Mouse (Mus musculus) layer of hippocampus, adult 2 months (tissue): ENCODE results near the gene Mogs. TPM values are rescaled to one million over a fixed set of nuclear protein-coding genes. Genes with fewer than 3 reads are reported as not detected.
"Not testable (repeated sequence)": the region's sequence is repeated elsewhere in the genome, so short reads cannot be mapped to it uniquely, and the experiment has no call there.

Source experiments
- DNase-seq, 2 experiments: peaks; one replicate each; pipeline ENCODE4 v3.0.0; 2022; ENCODE audit warnings: low spot score in 2 of 2
- H3K27ac ChIP-seq: fragments of 200-600 bp; 2 replicates; pipeline ENCODE4 v1.8.1; 2022
- H3K4me3 ChIP-seq: fragments of 200-600 bp; 2 replicates; pipeline ENCODE4 v1.8.1; 2022; ENCODE audit warnings: mild to moderate bottlenecking
- CTCF ChIP-seq: fragments of 200-600 bp; conservative IDR thresholded peaks from 2 replicates; pipeline ENCODE4 v1.8.1; 2022; ENCODE audit warnings: antibody characterized with exemption, mild to moderate bottlenecking, moderate library complexity
- total RNA-seq, 2 experiments: library from RNA; stranded (reverse); gene quantifications; 2 replicates each; pipeline ENCODE4 v1.2.3; 2021

Mogs gene
- total RNA-seq, 2 experiments from 2014 or later, result 24.0 to 26.4 TPM

GRCm38 (mm10) chr6:83147280-83147679 lies 32.0 kb downstream of the Mogs start:
- H3K4me3 ChIP-seq, result no peak overlapping the region

DNA sequence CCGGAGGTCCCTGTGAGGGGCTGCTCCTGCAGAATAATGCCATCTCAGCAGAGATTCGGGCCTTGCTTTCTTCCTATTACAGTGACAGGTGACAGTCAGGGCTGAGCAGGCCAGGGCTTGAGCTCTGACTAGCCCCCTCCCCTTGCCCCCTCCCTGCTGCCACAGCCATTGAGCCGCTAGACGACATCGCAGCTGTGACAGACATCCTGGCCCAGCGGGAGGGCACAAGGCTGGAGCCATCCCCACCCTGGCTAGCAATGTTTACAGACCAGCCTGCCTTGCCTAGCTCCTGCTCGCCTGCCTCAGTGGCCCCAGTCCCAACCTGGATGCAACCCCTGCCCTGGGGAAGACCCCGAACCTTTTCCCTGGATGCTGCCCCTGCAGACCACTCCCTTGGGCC lies 36.4 kb downstream of the Mogs start:
- TF ChIP-seq CTCF, result no peak
- no peak for DNase-seq

More at GRCm38 (mm10) chr6:83147280-83147679, 32.0 kb downstream of the Mogs start:
- TF ChIP-seq CTCF, result no peak
- 0 out of 2 replicates have a peak overlapping the region, but pooled peaks have one; percentile 58 for H3K27ac ChIP-seq
- DNase-seq, result no peak

GRCm38 (mm10) chr6:83153038-83153437 lies 37.7 kb downstream of the Mogs start:
- DNase-seq, result no peak
- no peak overlapping the region for H3K27ac ChIP-seq
- no peak overlapping the region for H3K4me3 ChIP-seq
- no peak for TF ChIP-seq CTCF

More for the DNA sequence above, 36.4 kb downstream of the Mogs start:
- Histone ChIP-seq H3K4me3 (no peak overlapping the region), H3K27ac (no peak overlapping the region)

GRCm38 (mm10) chr6:83153485-83153884 lies 38.2 kb downstream of the Mogs start:
- TF ChIP-seq CTCF, result no peak
- Histone ChIP-seq H3K4me3 (no peak overlapping the region), H3K27ac (no peak overlapping the region)
- no peak for DNase-seq

- Histone ChIP-seq H3K4me3 (peak overlapping the region; percentile 78), H3K27ac (peak overlapping the region; percentile 83)
- no peak for TF ChIP-seq CTCF
- DNase-seq, result peak in 1 of 2 experiments; percentile 43
Measured at GRCm38 (mm10) chr6:83155552-83156238, 40.4 kb downstream of the Mogs start.

GRCm38 (mm10) chr6:83156259-83156684 lies 41.0 kb downstream of the Mogs start, which contains the start of the genes Wdr54 and 1700003E16Rik:
Gene Wdr54, minus strand, starts transcription at chr6:83156397.
Gene 1700003E16Rik, plus strand, starts transcription at chr6:83156404.
- DNase-seq, result peak; percentile 71 to 72
- peak within 1 kb of the TSS; percentile 83 for H3K27ac ChIP-seq
- H3K4me3 ChIP-seq, result peak within 1 kb of the TSS; percentile 78
- no peak for TF ChIP-seq CTCF

DNA sequence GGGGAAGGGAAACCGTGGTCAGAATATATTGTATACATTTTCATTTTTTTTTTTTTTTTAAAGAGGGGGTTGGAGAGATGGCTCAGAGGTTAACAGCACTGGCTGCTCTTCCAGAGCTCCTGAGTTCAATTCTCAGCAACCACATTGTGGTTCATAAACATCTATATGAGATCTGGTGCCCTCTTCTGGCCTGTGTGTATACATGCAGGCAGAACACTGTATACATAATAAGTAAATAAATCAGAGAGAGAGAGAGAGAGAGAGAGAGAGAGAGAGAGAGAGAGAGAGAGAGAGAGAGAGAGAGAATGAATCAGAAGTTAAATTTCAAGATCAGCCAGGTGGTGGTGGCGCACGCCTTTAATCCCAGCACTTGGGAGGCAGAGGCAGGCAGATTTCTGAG lies 44.2 kb downstream of the Mogs start:
- not testable (repeated sequence) for DNase-seq, H3K4me3 ChIP-seq, H3K27ac ChIP-seq
- TF ChIP-seq CTCF, result peak; percentile 69

- no peak overlapping the region for H3K4me3 ChIP-seq
- no peak for TF ChIP-seq CTCF
- no peak overlapping the region for H3K27ac ChIP-seq
- no peak for DNase-seq
Measured at GRCm38 (mm10) chr6:83161442-83161841, 46.1 kb downstream of the Mogs start.

- no peak for DNase-seq
- TF ChIP-seq CTCF, result no peak
- H3K4me3 ChIP-seq, result peak overlapping the region; percentile 38
- no peak overlapping the region for H3K27ac ChIP-seq
Measured at GRCm38 (mm10) chr6:83161921-83162641, 46.8 kb downstream of the Mogs start.

DNA sequence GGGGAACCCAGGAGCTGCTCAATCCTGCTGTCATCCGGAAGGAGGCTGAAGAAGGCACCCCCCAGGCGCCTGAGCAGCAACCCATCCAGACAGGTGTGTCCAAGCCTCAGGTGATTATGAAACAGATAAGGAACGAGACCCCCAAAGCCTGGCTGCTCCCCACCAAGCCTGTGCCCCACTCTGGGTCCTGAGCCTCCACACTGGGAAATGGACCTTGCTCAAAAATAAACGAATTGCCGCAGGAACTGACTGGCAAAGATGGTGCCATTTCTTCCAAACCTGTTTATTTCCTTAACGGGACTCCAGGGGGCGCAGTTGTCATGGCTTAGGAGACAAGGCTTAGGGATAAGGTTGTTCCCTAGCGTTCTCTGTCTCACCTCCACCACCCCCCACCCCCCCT lies 47.4 kb downstream of the Mogs start:
- Histone ChIP-seq H3K4me3 (peak overlapping the region; percentile 38), H3K27ac (no peak overlapping the region)
- DNase-seq, result peak; percentile 43 to 66
- TF ChIP-seq CTCF, result peak; percentile 79

DNA sequence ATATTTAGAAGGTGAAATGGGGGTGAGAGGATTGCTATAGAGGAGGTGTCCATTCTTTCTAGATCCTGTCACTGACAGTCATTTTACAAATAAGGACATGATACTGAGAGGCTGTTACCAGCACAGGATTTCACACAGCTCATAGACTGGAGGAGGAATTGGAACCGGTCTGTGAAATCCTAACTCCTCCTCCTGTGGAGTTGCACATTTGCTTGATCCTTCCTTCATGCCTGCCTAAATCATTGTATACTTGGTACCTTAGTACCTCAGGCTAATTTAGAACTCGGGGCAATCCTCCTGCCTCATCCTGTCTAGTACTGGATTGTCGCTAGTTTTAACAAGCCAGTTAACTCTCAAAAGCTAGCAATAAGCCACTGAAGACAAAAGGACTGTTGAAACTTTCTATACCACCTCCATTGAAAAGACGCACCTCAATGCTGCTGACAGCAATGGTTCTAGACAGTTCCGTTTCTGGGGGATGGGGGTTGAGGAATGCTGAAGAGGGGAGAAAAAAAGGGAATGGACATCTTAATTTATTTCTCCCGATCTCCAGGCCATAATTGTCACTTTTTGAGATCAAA lies 49.8 kb downstream of the Mogs start:
- Histone ChIP-seq H3K27ac (peak overlapping the region; percentile 96), H3K4me3 (peak overlapping the region; percentile 92)
- no peak for TF ChIP-seq CTCF
- peak in 1 of 2 experiments; percentile 33 for DNase-seq

DNA sequence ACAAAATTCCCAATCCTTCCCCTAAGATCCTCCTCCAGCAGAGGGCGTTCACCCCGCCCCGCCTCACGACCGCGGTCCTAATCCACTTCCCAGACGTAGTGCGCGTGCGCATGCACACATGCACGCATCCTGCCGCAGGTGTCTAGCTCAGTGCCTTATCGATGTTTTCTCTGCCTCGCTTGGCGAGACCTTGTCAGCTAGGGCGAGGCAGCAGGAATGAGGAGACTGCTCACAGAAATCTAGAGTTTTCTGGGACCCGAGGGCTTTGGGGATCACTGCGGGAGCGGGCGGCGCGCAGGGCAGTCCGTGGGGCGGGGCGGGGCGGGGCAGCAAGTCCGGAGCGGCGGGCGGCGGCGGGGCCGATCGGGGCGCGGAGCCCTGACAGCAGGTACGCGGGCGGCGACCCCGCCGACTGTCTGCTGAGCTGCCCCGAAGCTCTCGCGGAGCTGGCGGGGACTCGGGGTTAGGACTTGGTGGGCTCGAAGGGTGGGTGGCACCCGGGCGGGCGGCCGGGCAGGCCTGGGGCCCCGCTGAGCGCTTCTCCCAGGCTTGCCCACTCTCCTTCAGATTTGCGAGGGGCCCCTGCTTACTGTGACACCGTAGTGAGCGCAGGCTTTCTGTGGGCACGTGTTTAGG lies 50.4 kb downstream of the Mogs start, which contains the start of gene Dctn1:
TSS of gene Dctn1 (plus strand) at position 314 of the 636 bp plus-strand sequence.
- TF ChIP-seq CTCF, result peak; percentile 88
- Histone ChIP-seq H3K4me3 (peak within 1 kb of the TSS; percentile 92), H3K27ac (peak within 1 kb of the TSS; percentile 96)
- peak; percentile 93 to 94 for DNase-seq
